Mouse (Mus musculus) forebrain, postnatal 0 days (tissue): ENCODE measurements at regions not wholly inside any gene's neighbourhood (a gene's known extent, or its start where the extent isn't known, plus 50 kb on each side); places are given as distances from the start of the nearest gene placed in this dataset.
A peak's percentile ranks its signal among the peaks of the same experiment; 100 is the strongest.

Experiments
- ATAC-seq: fragments of 200-750 bp; cut with Nextera tagmentation; 2 replicates; pipeline ENCODE4 v1.8.0; 2017; ENCODE audit warnings: mild to moderate bottlenecking, moderate library complexity
- DNase-seq: peaks from one replicate; pipeline ENCODE4 v3.0.0-alpha.2; 2015
- H3K27ac ChIP-seq: fragments of 300-500 bp; sonication (generic); 2 replicates; pipeline ENCODE4 v1.5.1; 2014; ENCODE audit warnings: low read depth, mild to moderate bottlenecking, antibody characterized with exemption, low read length, moderate library complexity, mixed read lengths
- H3K27me3 ChIP-seq: fragments of 300-500 bp; sonication (generic); 2 replicates; pipeline ENCODE4 v1.6.1; 2014; ENCODE audit warnings: mild to moderate bottlenecking, low read length, mixed read lengths; ENCODE audit not compliant: insufficient read depth
- H3K36me3 ChIP-seq: fragments of 300-500 bp; sonication (generic); 2 replicates; pipeline ENCODE4 v1.6.1; 2014; ENCODE audit warnings: mild to moderate bottlenecking, moderate library complexity; ENCODE audit not compliant: insufficient read depth
- H3K4me1 ChIP-seq: fragments of 300-500 bp; sonication (generic); 2 replicates; pipeline ENCODE4 v1.6.1; 2014; ENCODE audit warnings: antibody characterized with exemption; ENCODE audit not compliant: insufficient read depth
- H3K4me2 ChIP-seq: fragments of 300-500 bp; sonication (generic); 2 replicates; pipeline ENCODE4 v1.6.1; 2014; ENCODE audit warnings: low read depth, mild to moderate bottlenecking, moderate library complexity
- H3K4me3 ChIP-seq: fragments of 300-500 bp; sonication (generic); 2 replicates; pipeline ENCODE4 v1.5.1; 2014; ENCODE audit warnings: low read depth, low read length, mixed read lengths
- H3K9ac ChIP-seq: fragments of 300-500 bp; sonication (generic); 2 replicates; pipeline ENCODE4 v1.6.1; 2014; ENCODE audit warnings: mild to moderate bottlenecking
- H3K9me3 ChIP-seq: fragments of 300-500 bp; sonication (generic); 2 replicates; pipeline ENCODE4 v1.6.1; 2016; ENCODE audit warnings: low read length
- CTCF ChIP-seq: sonication (generic); IDR thresholded peaks from 2 replicates; pipeline ENCODE4 v1.5.1; 2016; ENCODE audit warnings: antibody characterized with exemption, control low read depth, low read depth
- WGBS: fragments of 180-500 bp; shearing (Covaris S2); extraction: QIAGEN DNeasy Blood & Tissue Kit; methylation state at CpG from one replicate; pipeline ENCODE4 v1.1.7; 2014; 5-methylcytosine and 5-hydroxymethylcytosine counted together

DNA sequence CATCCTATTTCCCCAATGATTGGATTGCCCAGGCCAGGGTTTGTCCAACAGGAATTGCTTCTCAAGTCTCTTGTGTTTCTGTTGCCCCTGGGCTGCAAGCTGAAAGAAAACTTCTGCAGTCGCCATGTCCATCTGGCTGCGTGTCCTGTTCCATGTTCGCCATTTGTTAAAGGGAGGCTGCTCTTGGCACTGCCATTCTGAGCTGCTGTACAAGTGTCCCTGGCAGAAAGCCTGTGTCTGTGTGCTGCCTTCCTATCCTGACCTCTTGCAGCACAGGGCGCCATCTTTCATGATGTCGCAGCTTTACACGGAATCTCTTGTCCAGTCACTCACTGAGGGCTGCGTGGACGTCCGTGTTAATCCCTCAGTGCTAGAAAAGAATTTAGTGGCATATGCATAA, 349.2 kb downstream of the Agtpbp1 start:
- Histone ChIP-seq H3K36me3 (no peaks in the 10 kb centered on the region), H3K4me3 (no peak overlapping the region), H3K4me1 (peaks cover 8% of the 10 kb centered on the region), H3K27ac (no peak overlapping the region), H3K9me3 (no peaks in the 10 kb centered on the region), H3K4me2 (no peak overlapping the region), H3K9ac (no peak overlapping the region), H3K27me3 (no peaks in the 10 kb centered on the region)
- 63% methylated on average over 9 of the region's 9 CpGs for WGBS
- peak; percentile 55 for DNase-seq
- TF ChIP-seq CTCF, result no peak
- ATAC-seq, result peak; percentile 40; the same call in 1 of the 2 replicates

- 90% methylated on average over 6 of the region's 6 CpGs for WGBS
- Histone ChIP-seq H3K36me3 (no peaks in the 10 kb centered on the region), H3K4me2 (no peak overlapping the region), H3K4me3 (no peak overlapping the region), H3K27me3 (no peaks in the 10 kb centered on the region), H3K27ac (no peak overlapping the region), H3K9me3 (no peaks in the 10 kb centered on the region), H3K4me1 (no peaks in the 10 kb centered on the region), H3K9ac (no peak overlapping the region)
- TF ChIP-seq CTCF, result no peak
- DNase-seq (no peak), ATAC-seq (peak; percentile 34; the same call in 1 of the 2 replicates)
These were observed 355.9 kb downstream of the Agtpbp1 start for GRCm38 (mm10) chr13:59229111-59229541.

- H3K4me1 ChIP-seq, result no peaks in the 10 kb centered on the region
- H3K4me2 ChIP-seq, result no peak overlapping the region
- ATAC-seq, result no peak
- TF ChIP-seq CTCF, result no peak
- no peak overlapping the region for H3K4me3 ChIP-seq
- no peaks in the 10 kb centered on the region for H3K27me3 ChIP-seq
- DNase-seq, result no peak
- no peak overlapping the region for H3K27ac ChIP-seq
- no peaks in the 10 kb centered on the region for H3K9me3 ChIP-seq
- no peak overlapping the region for H3K9ac ChIP-seq
- 67% methylated on average over 12 of the region's 12 CpGs for WGBS
- no peaks in the 10 kb centered on the region for H3K36me3 ChIP-seq
These were observed 356.8 kb downstream of the Agtpbp1 start for GRCm38 (mm10) chr13:59228059-59228830.

DNA sequence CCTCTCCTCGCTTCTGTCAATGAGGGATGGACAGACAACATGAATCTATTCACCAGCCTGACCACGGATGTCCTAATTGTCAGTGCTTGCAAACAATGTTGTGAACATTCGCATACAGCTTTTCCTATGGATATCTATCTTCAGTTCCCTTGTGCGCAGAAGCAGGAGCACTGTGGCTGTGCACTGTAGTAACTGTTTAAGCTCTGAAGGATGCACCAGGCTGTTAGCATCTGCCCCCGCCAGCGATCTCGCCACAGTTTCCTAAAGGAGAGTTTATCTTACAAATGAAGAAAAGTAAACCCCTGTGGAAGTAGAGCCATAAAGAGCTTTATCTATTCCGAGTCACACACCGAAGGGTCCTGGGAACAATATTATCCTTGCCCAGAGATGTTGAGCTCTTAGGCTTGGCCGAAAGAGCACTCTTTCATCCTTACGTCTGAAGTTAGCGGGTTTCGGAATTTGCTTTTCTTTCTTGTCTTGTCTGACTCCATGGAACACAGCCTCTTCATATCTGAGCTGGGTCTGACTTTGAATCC, 357.4 kb downstream of the Agtpbp1 start:
- H3K4me2 ChIP-seq, result no peak overlapping the region
- no peaks in the 10 kb centered on the region for H3K4me1 ChIP-seq
- no peak overlapping the region for H3K9ac ChIP-seq
- TF ChIP-seq CTCF, result no peak
- no peak overlapping the region for H3K27ac ChIP-seq
- 93% methylated on average over 13 of the region's 13 CpGs for WGBS
- no peak for DNase-seq
- H3K4me3 ChIP-seq, result no peak overlapping the region
- no peaks in the 10 kb centered on the region for H3K36me3 ChIP-seq
- H3K27me3 ChIP-seq, result no peaks in the 10 kb centered on the region
- ATAC-seq, result no peak
- no peaks in the 10 kb centered on the region for H3K9me3 ChIP-seq

DNA sequence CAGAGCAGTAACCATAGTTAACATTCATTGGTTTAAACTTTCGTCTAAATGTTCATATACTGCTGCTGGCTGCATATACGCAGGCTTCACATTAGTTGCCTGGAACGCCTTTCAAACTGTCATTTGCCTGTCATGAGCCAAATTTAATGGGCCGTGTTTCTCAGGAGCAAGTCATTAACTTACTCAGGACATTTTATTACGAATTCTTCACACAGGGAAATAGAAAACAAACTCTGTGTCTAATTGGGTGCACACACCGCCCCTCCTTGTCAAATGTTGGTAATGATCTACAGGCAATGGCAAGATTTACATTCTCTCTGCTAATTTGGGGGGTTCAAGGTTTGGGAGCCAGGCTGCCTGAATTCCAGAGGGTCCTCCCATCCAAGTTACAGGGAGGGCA, 364.4 kb downstream of the Agtpbp1 start:
- H3K9me3 ChIP-seq, result no peaks in the 10 kb centered on the region
- H3K9ac ChIP-seq, result no peak overlapping the region
- ATAC-seq (no peak), DNase-seq (no peak)
- 39% methylated on average over 6 of the region's 6 CpGs for WGBS
- no peak overlapping the region for H3K4me2 ChIP-seq
- H3K27me3 ChIP-seq, result no peaks in the 10 kb centered on the region
- H3K4me3 ChIP-seq, result no peak overlapping the region
- no peaks in the 10 kb centered on the region for H3K4me1 ChIP-seq
- H3K36me3 ChIP-seq, result no peaks in the 10 kb centered on the region
- no peak overlapping the region for H3K27ac ChIP-seq
- TF ChIP-seq CTCF, result no peak

GRCm38 (mm10) chr13:59220156-59220555, 364.9 kb downstream of the Agtpbp1 start:
- H3K4me2 ChIP-seq, result no peak overlapping the region
- no peak overlapping the region for H3K4me3 ChIP-seq
- peak; percentile 63 for TF ChIP-seq CTCF
- H3K9ac ChIP-seq, result no peak overlapping the region
- H3K27ac ChIP-seq, result no peak overlapping the region
- ATAC-seq, result no peak
- H3K9me3 ChIP-seq, result no peaks in the 10 kb centered on the region
- no peaks in the 10 kb centered on the region for H3K27me3 ChIP-seq
- H3K36me3 ChIP-seq, result no peaks in the 10 kb centered on the region
- WGBS, result 25% methylated on average over 7 of the region's 7 CpGs
- no peaks in the 10 kb centered on the region for H3K4me1 ChIP-seq
- no peak for DNase-seq

GRCm38 (mm10) chr13:59216686-59217298, 368.2 kb downstream of the Agtpbp1 start:
- no peak for TF ChIP-seq CTCF
- Histone ChIP-seq H3K4me2 (no peak overlapping the region), H3K36me3 (no peaks in the 10 kb centered on the region)

More at GRCm38 (mm10) chr13:59216686-59217298, 368.2 kb downstream of the Agtpbp1 start:
- Histone ChIP-seq H3K4me1 (no peaks in the 10 kb centered on the region), H3K9ac (no peak overlapping the region), H3K9me3 (no peaks in the 10 kb centered on the region), H3K4me3 (no peak overlapping the region), H3K27me3 (no peaks in the 10 kb centered on the region), H3K27ac (no peak overlapping the region)
- ATAC-seq (no peak; the same call in 1 of the 2 replicates), DNase-seq (no peak)
- WGBS, result 51% methylated on average over 5 of the region's 5 CpGs
